Mouse (Mus musculus) liver, adult 2 months (tissue): ENCODE data around the gene B230219D22Rik.

Experiments used
- CTCF ChIP-seq: fragments of 200-500 bp; IDR thresholded peaks from 2 replicates; pipeline ENCODE4 v1.5.1; 2011; ENCODE audit warnings: low read depth, low read length, control low read depth
- POLR2A ChIP-seq: fragments of 200-500 bp; IDR thresholded peaks from 2 replicates; pipeline ENCODE4 v1.6.1; 2011; ENCODE audit warnings: low read length, control low read depth; ENCODE audit not compliant: insufficient read depth; ENCODE audit errors: extremely low read depth

GRCm38 (mm10) chr13:55733628-55734502, 40.9 kb downstream of the B230219D22Rik start:
- TF ChIP-seq POLR2A (no peak), CTCF (no peak)
